Mouse (Mus musculus) megakaryocyte, adult 5-6 weeks (primary cell): ENCODE measurements around the gene Cnksr1. TPM values are rescaled to one million over a fixed set of nuclear protein-coding genes. Genes with fewer than 3 reads are reported as not detected.
"Not testable (repeated sequence)": the region's sequence is repeated elsewhere in the genome, so short reads cannot be mapped to it uniquely, and the experiment has no call there.

Experiments used
- ATAC-seq: 2 replicates; pipeline ENCODE4 v1.8.0; 2016; ENCODE audit warnings: mild to moderate bottlenecking, inconsistent platforms; ENCODE audit not compliant: poor library complexity, severe bottlenecking
- total RNA-seq, 2 experiments: library from RNA; stranded (forward) in 1 of 2; stranded (reverse) in 1 of 2; fragments of 153-499, 151-499 nt in 1 of 2; fragments of 221-1000, 200-1000 nt in 1 of 2; gene quantifications; 2 replicates each; pipeline versions ENCODE4 v1.2.3 to v1.2.4; 2015 to 2017

The Cnksr1 gene
- total RNA-seq (2015) (0.11 TPM in 1 of 2 replicates, not detected in the other), total RNA-seq (2017) (not detected in 2 replicates)

- no peak for ATAC-seq
Measured at GRCm38 (mm10) chr4:134238279-134238651, at the start of gene Cnksr1. Gene Cnksr1 (minus strand): TSS chr4:134238399.

- ATAC-seq: peak; percentile 52
Measured at GRCm38 (mm10) chr4:134287575-134288025, 49.4 kb upstream of the Cnksr1 start, which contains the start of gene Pdik1l. Gene Pdik1l (minus strand): TSS chr4:134287895.

GRCm38 (mm10) chr4:134287168-134287564 is 49.0 kb upstream of the Cnksr1 start:
- ATAC-seq: peak; percentile 77

- no peak for ATAC-seq
Measured at GRCm38 (mm10) chr4:134286226-134287167, 48.3 kb upstream of the Cnksr1 start.

- no peak for ATAC-seq
Measured at GRCm38 (mm10) chr4:134284942-134285341, 46.7 kb upstream of the Cnksr1 start.

GRCm38 (mm10) chr4:134273417-134274345 is 35.5 kb upstream of the Cnksr1 start:
- peak; percentile 84 for ATAC-seq

GRCm38 (mm10) chr4:134272731-134273416 is 34.7 kb upstream of the Cnksr1 start:
- ATAC-seq: peak; percentile 29

GRCm38 (mm10) chr4:134271979-134272378 is 33.8 kb upstream of the Cnksr1 start:
- ATAC-seq: no peak

- ATAC-seq: not testable (repeated sequence)
Measured at GRCm38 (mm10) chr4:134269622-134270021, 31.4 kb upstream of the Cnksr1 start.

GRCm38 (mm10) chr4:134268102-134268655 is 30.0 kb upstream of the Cnksr1 start:
- ATAC-seq: no peak

- no peak for ATAC-seq
Measured at GRCm38 (mm10) chr4:134265860-134266585, 27.8 kb upstream of the Cnksr1 start.

- ATAC-seq: peak; percentile 51; the same call in 1 of the 2 replicates
Measured at GRCm38 (mm10) chr4:134263191-134263590, 25.0 kb upstream of the Cnksr1 start.

- no peak for ATAC-seq
Measured at GRCm38 (mm10) chr4:134258354-134258753, 20.2 kb upstream of the Cnksr1 start.

GRCm38 (mm10) chr4:134257198-134258009 is 19.2 kb upstream of the Cnksr1 start:
- no peak for ATAC-seq

- no peak for ATAC-seq
Measured at GRCm38 (mm10) chr4:134256407-134257197, 18.4 kb upstream of the Cnksr1 start.

- no peak for ATAC-seq
Measured at GRCm38 (mm10) chr4:134255854-134256253, 17.7 kb upstream of the Cnksr1 start.

GRCm38 (mm10) chr4:134254835-134255234 is 16.6 kb upstream of the Cnksr1 start:
- no peak for ATAC-seq
